Mouse (Mus musculus): ENCODE data around the gene Ccdc27.

- TF ChIP-seq CHD2 (IDR thresholded peaks at IDR 0.05; ENCODE audit: low read depth, low read length) (no peak), ZC3H11A (IDR thresholded peaks at IDR 0.05; ENCODE audit: borderline replicate concordance, low read depth, low read length) (no peak), MAFK (IDR thresholded peaks at IDR 0.05; ENCODE audit: insufficient read depth, low read depth, low read length) (no peak), ZNF384 (IDR thresholded peaks at IDR 0.05; ENCODE audit: low read depth, low read length) (no peak)
These were observed 16.6 kb downstream of the Ccdc27 start, which contains the start of gene Smim1 for GRCm38 (mm10) chr4:154025641-154026440.

Measured in ES-E14 (cell line).